Mouse (Mus musculus): ENCODE results near the gene Lmx1b. TPM values are rescaled to one million over a fixed set of nuclear protein-coding genes. Genes with fewer than 3 reads are reported as not detected.
A peak's percentile ranks its signal among the peaks of the same experiment; 100 is the strongest.

Gene Lmx1b
- polyA plus RNA-seq, 1 experiment from 2014 or later, result 0.34 TPM

DNA sequence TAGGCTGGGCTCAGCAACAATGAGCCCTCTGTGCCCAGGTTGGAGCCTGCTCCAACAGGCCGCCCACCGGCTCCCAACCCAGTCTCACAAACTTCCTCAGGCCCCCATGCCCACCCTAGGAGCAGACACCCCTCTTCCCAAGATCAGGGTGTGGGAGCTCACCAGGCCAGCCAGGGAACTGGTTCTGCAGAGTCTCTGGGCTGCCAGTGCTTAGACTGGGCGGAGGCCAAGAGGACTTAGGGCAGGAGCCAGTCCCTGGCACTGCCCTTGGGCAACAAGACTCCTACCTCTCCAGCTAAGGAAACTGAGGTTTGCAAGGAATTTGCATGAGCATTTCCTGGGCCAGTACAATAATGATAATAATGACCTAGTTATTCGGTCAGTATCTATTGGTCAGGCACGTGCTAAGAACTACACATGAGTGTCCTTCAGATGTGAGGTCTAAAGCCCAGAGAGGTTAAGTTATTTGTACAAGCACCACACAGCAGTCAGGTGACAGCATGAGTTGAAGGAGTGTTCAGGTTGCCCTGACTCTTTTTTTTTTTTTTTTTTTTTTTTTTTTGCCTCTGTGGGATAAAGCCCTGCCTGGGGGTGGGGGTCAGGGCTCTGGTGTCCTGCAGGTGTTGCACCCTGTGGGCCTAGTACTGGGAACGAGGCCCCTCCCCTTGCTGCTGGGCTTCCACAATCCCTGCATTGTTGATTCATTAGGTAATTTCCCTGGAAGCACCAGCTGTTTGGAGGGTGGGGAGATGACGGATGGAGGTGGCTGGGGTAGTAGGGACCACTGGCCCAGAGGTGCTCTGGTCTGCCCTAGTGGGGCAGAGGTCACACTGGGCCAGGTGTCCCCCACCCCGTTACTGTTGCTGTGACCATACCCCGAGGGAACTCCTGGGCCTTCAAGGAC, 45.9 kb downstream of the Lmx1b start:
- H3K27me3 ChIP-seq (replicated peaks; ENCODE audit: control insufficient read depth, insufficient read depth, low read length), result 0 out of 2 replicates have a peak, but pooled peaks cover 4% of the 10 kb centered on the region
- no peak overlapping the region for H3K9ac ChIP-seq (ENCODE audit: low read length)
- no peaks in the 10 kb centered on the region for H3K9me3 ChIP-seq (replicated peaks; ENCODE audit: control insufficient read depth, low read length)
- no peak for DNase-seq (ENCODE audit: low spot score)
- no peak overlapping the region for H3K4me2 ChIP-seq (ENCODE audit: low read length)
- no peak for ATAC-seq
- H3K4me3 ChIP-seq (ENCODE audit: low read depth, low read length), result no peak overlapping the region
- no peaks in the 10 kb centered on the region for H3K36me3 ChIP-seq (ENCODE audit: control insufficient read depth, insufficient read depth, low read length)
- no peak overlapping the region for H3K27ac ChIP-seq (ENCODE audit: low read depth, low read length)
- H3K4me1 ChIP-seq (ENCODE audit: control insufficient read depth, insufficient read depth, low read length), result peaks cover 13% of the 10 kb centered on the region
- 54% methylated on average over 9 of the region's 9 CpGs for WGBS

DNA sequence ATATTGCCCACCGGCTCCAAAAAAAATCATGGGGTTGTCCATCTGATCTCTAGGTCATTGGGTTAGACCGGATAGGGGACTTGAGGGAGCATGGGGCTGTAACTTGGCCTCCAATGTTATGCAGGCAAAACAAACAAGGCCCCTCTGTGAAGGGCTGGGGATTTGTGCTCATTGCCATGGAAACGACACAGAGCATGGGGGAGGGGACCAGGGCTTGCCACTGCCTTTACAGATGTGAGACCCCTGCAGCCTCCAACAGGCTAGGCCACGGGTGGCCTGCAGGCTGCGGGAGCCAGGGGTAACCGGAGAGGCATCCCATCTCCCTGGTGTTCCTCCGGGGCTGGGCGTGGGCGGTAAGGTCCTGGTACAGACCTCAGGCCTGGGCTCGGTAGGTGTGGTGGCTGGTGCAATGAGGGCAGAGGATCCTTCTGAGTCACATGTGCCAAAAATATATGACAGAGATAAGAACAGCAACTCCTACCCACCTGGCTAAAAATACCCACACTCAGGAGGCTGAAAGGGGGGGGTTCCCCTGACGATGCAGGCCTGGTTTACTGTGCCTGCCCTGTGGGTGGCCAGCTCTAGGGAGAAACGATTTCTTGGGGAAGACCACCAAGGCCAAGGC, 47.3 kb downstream of the Lmx1b start:
- Histone ChIP-seq H3K9ac (ENCODE audit: low read length) (no peak overlapping the region), H3K4me3 (ENCODE audit: low read depth, low read length) (no peak overlapping the region), H3K9me3 (replicated peaks; ENCODE audit: control insufficient read depth, low read length) (no peaks in the 10 kb centered on the region), H3K27me3 (replicated peaks; ENCODE audit: control insufficient read depth, insufficient read depth, low read length) (0 out of 2 replicates have a peak, but pooled peaks cover 4% of the 10 kb centered on the region), H3K4me2 (ENCODE audit: low read length) (no peak overlapping the region), H3K4me1 (ENCODE audit: control insufficient read depth, insufficient read depth, low read length) (peaks cover 13% of the 10 kb centered on the region), H3K36me3 (ENCODE audit: control insufficient read depth, insufficient read depth, low read length) (no peaks in the 10 kb centered on the region), H3K27ac (ENCODE audit: low read depth, low read length) (no peak overlapping the region)
- 8% methylated on average over 12 of the region's 12 CpGs for WGBS
- DNase-seq (ENCODE audit: low spot score) (peak; percentile 60), ATAC-seq (peak; percentile 37; the same call in 1 of the 2 replicates)

GRCm38 (mm10) chr2:33589280-33589679, 51.0 kb downstream of the Lmx1b start:
- Histone ChIP-seq H3K27ac (ENCODE audit: low read depth, low read length) (no peak overlapping the region), H3K4me1 (ENCODE audit: control insufficient read depth, insufficient read depth, low read length) (peaks cover 21% of the 10 kb centered on the region), H3K9ac (ENCODE audit: low read length) (no peak overlapping the region), H3K4me3 (ENCODE audit: low read depth, low read length) (no peak overlapping the region), H3K27me3 (replicated peaks; ENCODE audit: control insufficient read depth, insufficient read depth, low read length) (peaks cover 27% of the 10 kb centered on the region), H3K4me2 (ENCODE audit: low read length) (no peak overlapping the region), H3K9me3 (replicated peaks; ENCODE audit: control insufficient read depth, low read length) (no peaks in the 10 kb centered on the region), H3K36me3 (ENCODE audit: control insufficient read depth, insufficient read depth, low read length) (no peaks in the 10 kb centered on the region)
- ATAC-seq (no peak), DNase-seq (ENCODE audit: low spot score) (no peak)
- 61% methylated on average over 9 of the region's 9 CpGs for WGBS

DNA sequence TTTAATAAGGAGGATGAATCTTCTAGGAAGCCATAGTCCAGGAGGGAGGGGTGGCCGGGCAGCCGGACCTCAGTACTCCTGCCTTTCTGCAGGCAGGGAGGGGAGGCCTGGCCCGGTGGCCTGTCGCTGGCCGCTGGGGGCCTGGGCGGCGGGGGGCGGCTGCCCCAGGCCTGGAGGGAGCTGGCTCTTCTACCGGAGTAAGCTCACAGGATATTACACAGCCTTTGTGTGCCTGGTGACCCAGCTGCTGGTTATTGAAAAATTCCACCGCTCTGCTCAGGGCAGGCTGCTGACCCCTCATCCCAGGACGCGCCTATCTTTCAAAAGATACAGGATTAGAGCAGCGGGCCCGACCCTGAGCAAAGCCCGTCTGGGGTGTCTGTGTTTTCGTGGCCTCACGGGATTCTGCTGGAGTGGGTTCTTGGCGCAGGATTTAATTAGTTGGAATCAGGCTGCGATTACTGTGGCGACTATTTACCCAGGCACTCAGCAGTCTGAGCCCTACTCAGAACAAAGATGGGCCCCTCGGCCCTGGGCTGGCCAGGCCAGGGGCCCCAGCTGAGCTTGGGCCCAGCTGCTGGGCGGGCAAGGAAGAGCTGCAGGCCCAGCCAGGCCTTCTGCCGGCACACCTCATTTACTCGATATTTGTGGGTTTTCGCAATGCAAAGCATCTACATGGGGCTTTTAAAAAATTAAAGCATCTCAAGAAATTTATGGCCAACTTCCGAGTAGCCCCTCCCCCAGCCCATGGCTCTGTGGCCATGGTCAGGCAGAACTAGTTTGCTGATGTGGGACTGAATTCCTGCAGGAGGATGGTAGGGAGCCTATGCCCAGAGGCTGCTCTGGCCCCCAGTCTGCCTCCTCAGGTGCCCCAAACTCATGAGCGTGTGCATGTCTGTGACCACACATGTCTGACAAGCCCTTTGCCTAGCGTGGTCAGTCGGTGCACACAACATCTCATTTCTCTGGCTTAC, 55.1 kb downstream of the Lmx1b start:
- H3K9me3 ChIP-seq (replicated peaks; ENCODE audit: control insufficient read depth, low read length), result no peaks in the 10 kb centered on the region
- 18% methylated on average over 29 of the region's 29 CpGs for WGBS
- no peak overlapping the region for H3K4me2 ChIP-seq (ENCODE audit: low read length)
- no peak overlapping the region for H3K4me3 ChIP-seq (ENCODE audit: low read depth, low read length)
- no peak overlapping the region for H3K27ac ChIP-seq (ENCODE audit: low read depth, low read length)
- ATAC-seq, result no peak
- peak; percentile 41 for DNase-seq (ENCODE audit: low spot score)
- peaks cover 29% of the 10 kb centered on the region for H3K4me1 ChIP-seq (ENCODE audit: control insufficient read depth, insufficient read depth, low read length)
- peak overlapping the region; percentile 25; the same call in 1 of the 2 replicates for H3K9ac ChIP-seq (ENCODE audit: low read length)
- H3K27me3 ChIP-seq (replicated peaks; ENCODE audit: control insufficient read depth, insufficient read depth, low read length), result peaks cover 57% of the 10 kb centered on the region
- H3K36me3 ChIP-seq (ENCODE audit: control insufficient read depth, insufficient read depth, low read length), result no peaks in the 10 kb centered on the region

DNA sequence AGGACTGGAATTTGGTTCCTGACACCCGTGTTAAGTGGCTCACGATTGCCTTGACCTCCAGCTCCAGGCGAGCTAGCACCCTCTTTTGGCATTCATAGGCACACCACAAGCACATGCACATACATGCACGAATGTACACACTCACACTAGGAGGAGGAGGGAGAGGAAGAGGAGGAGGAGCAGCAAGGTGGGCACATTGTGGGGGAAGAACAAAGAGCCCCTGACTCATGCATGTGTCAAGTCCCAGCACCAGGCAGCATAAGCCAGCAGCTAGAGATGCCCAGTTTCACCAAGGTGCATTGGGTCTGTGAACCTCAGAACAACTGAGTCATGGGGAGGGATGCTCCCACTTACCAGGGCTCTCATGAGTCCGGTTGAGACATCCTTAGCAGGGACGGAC, 56.5 kb downstream of the Lmx1b start:
- H3K9ac ChIP-seq (ENCODE audit: low read length), result no peak overlapping the region
- peaks cover 72% of the 10 kb centered on the region for H3K27me3 ChIP-seq (replicated peaks; ENCODE audit: control insufficient read depth, insufficient read depth, low read length)
- H3K4me1 ChIP-seq (ENCODE audit: control insufficient read depth, insufficient read depth, low read length), result peaks cover 31% of the 10 kb centered on the region
- no peak overlapping the region for H3K4me3 ChIP-seq (ENCODE audit: low read depth, low read length)
- no peak for ATAC-seq
- H3K27ac ChIP-seq (ENCODE audit: low read depth, low read length), result no peak overlapping the region
- H3K9me3 ChIP-seq (replicated peaks; ENCODE audit: control insufficient read depth, low read length), result no peaks in the 10 kb centered on the region
- no peak overlapping the region for H3K4me2 ChIP-seq (ENCODE audit: low read length)
- no peak for DNase-seq (ENCODE audit: low spot score)
- no peaks in the 10 kb centered on the region for H3K36me3 ChIP-seq (ENCODE audit: control insufficient read depth, insufficient read depth, low read length)
- 17% methylated on average over 6 of the region's 6 CpGs for WGBS

- Histone ChIP-seq H3K4me1 (ENCODE audit: control insufficient read depth, insufficient read depth, low read length) (peaks cover 31% of the 10 kb centered on the region), H3K4me3 (ENCODE audit: low read depth, low read length) (no peak overlapping the region), H3K9me3 (replicated peaks; ENCODE audit: control insufficient read depth, low read length) (no peaks in the 10 kb centered on the region), H3K36me3 (ENCODE audit: control insufficient read depth, insufficient read depth, low read length) (no peaks in the 10 kb centered on the region), H3K4me2 (ENCODE audit: low read length) (no peak overlapping the region), H3K27ac (ENCODE audit: low read depth, low read length) (no peak overlapping the region), H3K9ac (ENCODE audit: low read length) (no peak overlapping the region), H3K27me3 (replicated peaks; ENCODE audit: control insufficient read depth, insufficient read depth, low read length) (peaks cover 76% of the 10 kb centered on the region)
- ATAC-seq, result no peak
- 4% methylated on average over 4 of the region's 4 CpGs for WGBS
- DNase-seq (ENCODE audit: low spot score), result no peak
Observed at GRCm38 (mm10) chr2:33583317-33583716, 57.0 kb downstream of the Lmx1b start.

DNA sequence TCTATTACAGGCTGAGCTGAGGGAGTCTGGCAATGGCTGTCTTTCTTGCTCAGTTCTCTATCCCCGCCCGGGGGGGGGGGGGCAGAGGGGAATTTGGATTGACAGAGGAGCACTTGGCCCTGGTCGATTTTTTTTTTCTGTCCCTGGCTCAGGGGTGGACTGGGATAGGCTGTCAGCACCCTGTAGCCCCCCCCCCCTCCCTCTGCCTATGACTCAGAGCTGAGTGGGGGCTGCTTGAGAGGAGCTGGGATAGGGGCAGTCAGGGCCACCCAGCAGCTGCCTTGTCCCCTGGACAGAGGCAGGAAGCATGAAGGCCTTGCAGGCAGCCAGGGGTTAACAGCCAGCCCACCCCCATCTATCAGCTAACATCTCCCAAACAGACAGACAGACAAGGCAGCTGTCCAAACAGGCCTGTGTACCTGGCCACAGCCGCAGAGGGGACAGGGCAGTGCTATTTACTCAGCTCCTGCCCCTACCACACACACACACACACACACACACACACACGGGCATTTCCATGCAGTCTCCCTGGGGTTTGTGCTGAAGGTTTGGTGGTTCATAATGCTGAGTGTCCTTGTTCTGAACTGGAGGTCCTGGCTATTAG, 57.8 kb downstream of the Lmx1b start:
- no peak overlapping the region for H3K27ac ChIP-seq (ENCODE audit: low read depth, low read length)
- H3K4me2 ChIP-seq (ENCODE audit: low read length), result no peak overlapping the region
- H3K9me3 ChIP-seq (replicated peaks; ENCODE audit: control insufficient read depth, low read length), result no peaks in the 10 kb centered on the region
- peaks cover 31% of the 10 kb centered on the region for H3K4me1 ChIP-seq (ENCODE audit: control insufficient read depth, insufficient read depth, low read length)
- DNase-seq (ENCODE audit: low spot score), result no peak
- peaks cover 80% of the 10 kb centered on the region for H3K27me3 ChIP-seq (replicated peaks; ENCODE audit: control insufficient read depth, insufficient read depth, low read length)
- no peak overlapping the region for H3K9ac ChIP-seq (ENCODE audit: low read length)
- H3K36me3 ChIP-seq (ENCODE audit: control insufficient read depth, insufficient read depth, low read length), result no peaks in the 10 kb centered on the region
- H3K4me3 ChIP-seq (ENCODE audit: low read depth, low read length), result no peak overlapping the region
- ATAC-seq, result no peak
- WGBS, result 12% methylated on average over 4 of the region's 5 CpGs

DNA sequence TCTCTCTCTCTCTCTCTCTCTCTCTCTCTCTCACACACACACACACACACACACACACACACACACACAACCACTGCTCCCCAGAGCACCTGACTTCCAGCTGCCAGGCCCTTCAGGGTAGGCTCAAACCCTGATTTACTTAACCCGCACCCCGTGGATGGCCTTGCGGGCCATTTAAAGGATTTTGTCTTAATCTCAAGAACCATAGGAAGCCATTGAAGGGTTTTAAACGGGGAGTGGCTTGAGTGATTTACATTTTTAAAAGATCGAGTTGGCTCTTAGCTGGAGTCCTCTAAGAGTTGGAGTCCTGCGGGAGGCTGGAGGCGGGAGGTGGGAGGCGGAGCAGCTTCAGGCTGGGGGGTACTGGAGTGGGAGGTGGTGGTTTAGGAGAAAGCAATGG, 58.4 kb downstream of the Lmx1b start:
- peaks cover 87% of the 10 kb centered on the region for H3K27me3 ChIP-seq (replicated peaks; ENCODE audit: control insufficient read depth, insufficient read depth, low read length)
- H3K27ac ChIP-seq (ENCODE audit: low read depth, low read length), result no peak overlapping the region
- no peak overlapping the region for H3K4me2 ChIP-seq (ENCODE audit: low read length)
- no peak for DNase-seq (ENCODE audit: low spot score)
- no peak for ATAC-seq
- H3K4me3 ChIP-seq (ENCODE audit: low read depth, low read length), result no peak overlapping the region
- H3K9me3 ChIP-seq (replicated peaks; ENCODE audit: control insufficient read depth, low read length), result no peaks in the 10 kb centered on the region
- no peaks in the 10 kb centered on the region for H3K36me3 ChIP-seq (ENCODE audit: control insufficient read depth, insufficient read depth, low read length)
- WGBS, result 1% methylated on average over 8 of the region's 8 CpGs
- H3K9ac ChIP-seq (ENCODE audit: low read length), result no peak overlapping the region
- peaks cover 31% of the 10 kb centered on the region for H3K4me1 ChIP-seq (ENCODE audit: control insufficient read depth, insufficient read depth, low read length)
